Mouse (Mus musculus): ENCODE results near the gene Ptges3. TPM values are rescaled to one million over a fixed set of nuclear protein-coding genes. Genes with fewer than 3 reads are reported as not detected.
A peak's percentile ranks its signal among the peaks of the same experiment; 100 is the strongest.
"Not testable (repeated sequence)": the region's sequence is repeated elsewhere in the genome, so short reads cannot be mapped to it uniquely, and the experiment has no call there.

Ptges3 gene
- polyA plus RNA-seq, 1 experiment from 2014 or later = 461 TPM

DNA sequence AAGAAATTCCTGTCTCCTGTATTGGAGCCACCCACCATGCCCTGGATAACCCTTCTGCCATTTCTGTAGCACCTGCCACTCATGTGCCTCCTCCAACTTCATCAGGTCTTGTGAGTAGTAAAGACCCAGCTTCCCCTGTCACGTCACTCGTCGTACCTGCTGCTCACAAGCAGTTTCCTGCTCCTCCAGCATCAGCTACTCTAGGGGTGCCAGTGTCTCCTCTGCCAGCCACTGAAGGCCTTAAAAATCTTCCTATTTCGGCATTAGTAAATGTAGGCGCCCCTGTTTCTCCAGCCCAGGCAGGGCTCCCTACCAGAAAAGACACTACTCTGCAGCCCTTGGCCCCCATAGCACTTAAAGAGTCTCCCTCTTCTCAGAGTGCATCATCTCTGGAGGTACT is 18.5 kb upstream of the Ptges3 start:
- Histone ChIP-seq H3K4me3 (replicated peaks) (no peak overlapping the region), H3K27ac (replicated peaks) (no peak overlapping the region), H3K27me3 (no peaks in the 10 kb centered on the region), H3K9me3 (replicated peaks) (no peaks in the 10 kb centered on the region), H3K4me2 (replicated peaks) (no peak overlapping the region), H3K9ac (no peak overlapping the region), H3K4me1 (peaks cover 78% of the 10 kb centered on the region), H3K36me3 (peaks cover 63% of the 10 kb centered on the region)
- WGBS = 86% methylated on average over 5 of the region's 5 CpGs
- ATAC-seq (ENCODE audit: insufficient number of reproducible peaks, low FRiP score, low TSS enrichment, low read depth) = no peak

DNA sequence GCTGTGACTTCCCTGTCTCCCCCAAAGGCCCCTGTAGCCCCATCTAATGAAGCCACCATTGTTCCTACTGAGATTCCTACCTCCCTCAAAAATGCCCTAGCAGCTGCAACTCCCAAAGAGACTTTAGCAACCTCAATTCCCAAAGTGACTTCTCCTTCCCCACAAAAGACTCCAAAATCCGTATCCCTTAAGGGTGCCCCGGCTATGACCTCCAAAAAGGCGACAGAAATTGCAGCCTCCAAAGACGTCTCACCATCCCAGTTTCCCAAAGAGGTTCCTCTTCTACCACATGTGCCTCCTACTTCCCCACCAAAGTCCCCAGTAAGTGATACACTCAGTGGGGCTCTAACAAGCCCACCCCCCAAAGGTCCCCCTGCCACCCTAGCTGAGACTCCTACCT is 17.1 kb upstream of the Ptges3 start:
- ATAC-seq (ENCODE audit: insufficient number of reproducible peaks, low FRiP score, low TSS enrichment, low read depth) = no peak
- no peak overlapping the region for H3K9ac ChIP-seq
- WGBS = 54% methylated on average over 4 of the region's 4 CpGs
- no peak overlapping the region for H3K4me2 ChIP-seq (replicated peaks)
- no peak overlapping the region for H3K4me3 ChIP-seq (replicated peaks)
- no peaks in the 10 kb centered on the region for H3K9me3 ChIP-seq (replicated peaks)
- peaks cover 78% of the 10 kb centered on the region for H3K4me1 ChIP-seq
- H3K27ac ChIP-seq (replicated peaks) = no peak overlapping the region
- peaks cover 76% of the 10 kb centered on the region for H3K36me3 ChIP-seq
- no peaks in the 10 kb centered on the region for H3K27me3 ChIP-seq

DNA sequence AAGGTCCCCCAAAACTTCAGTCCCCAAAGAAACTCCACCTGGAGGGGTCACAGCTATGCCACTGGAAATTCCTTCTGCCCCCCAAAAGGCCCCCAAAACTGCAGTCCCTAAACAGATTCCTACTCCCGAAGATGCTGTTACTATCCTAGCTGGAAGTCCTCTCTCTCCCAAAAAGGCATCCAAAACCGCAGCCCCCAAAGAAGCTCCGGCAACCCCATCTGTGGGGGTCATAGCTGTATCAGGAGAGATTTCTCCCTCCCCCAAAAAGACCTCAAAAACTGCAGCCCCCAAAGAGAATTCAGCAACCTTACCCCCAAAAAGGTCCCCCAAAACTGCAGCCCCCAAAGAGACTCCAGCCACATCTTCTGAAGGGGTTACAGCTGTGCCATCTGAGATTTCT is 16.3 kb upstream of the Ptges3 start:
- peaks cover 71% of the 10 kb centered on the region for H3K4me1 ChIP-seq
- WGBS = 86% methylated on average over 3 of the region's 3 CpGs
- no peak for ATAC-seq (ENCODE audit: insufficient number of reproducible peaks, low FRiP score, low TSS enrichment, low read depth)

DNA sequence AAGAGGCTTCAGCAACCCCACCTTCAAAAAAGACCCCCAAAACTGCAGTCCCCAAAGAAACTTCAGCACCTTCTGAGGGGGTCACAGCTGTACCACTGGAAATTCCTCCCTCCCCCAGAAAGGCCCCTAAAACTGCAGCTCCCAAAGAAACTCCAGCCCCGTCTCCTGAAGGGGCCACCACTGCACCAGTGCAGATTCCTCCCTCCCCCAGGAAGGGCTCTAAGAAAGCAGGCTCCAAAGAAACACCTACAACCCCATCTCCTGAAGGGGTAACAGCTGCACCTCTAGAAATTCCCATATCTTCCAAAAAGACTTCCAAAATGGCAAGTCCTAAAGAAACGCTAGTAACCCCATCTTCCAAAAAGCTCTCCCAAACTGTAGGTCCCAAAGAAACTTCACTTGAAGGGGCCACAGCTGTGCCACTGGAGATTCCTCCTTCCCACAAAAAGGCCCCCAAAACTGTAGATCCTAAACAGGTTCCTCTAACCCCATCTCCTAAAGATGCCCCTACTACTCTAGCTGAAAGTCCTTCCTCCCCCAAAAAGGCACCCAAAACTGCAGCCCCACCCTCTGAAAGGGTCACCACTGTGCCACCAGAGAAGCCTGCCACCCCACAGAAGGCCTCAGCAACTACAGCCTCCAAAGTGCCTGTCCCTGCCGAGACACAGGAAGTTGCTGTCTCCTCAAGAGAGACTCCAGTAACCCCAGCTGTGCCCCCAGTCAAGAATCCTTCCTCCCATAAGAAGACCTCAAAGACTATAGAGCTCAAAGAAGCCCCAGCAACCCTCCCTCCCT is 15.5 kb upstream of the Ptges3 start:
- ATAC-seq (ENCODE audit: insufficient number of reproducible peaks, low FRiP score, low TSS enrichment, low read depth) = no peak
- H3K4me2 ChIP-seq (replicated peaks) = no peak overlapping the region
- no peak overlapping the region; the same call in 1 of the 2 replicates for H3K27ac ChIP-seq (replicated peaks)
- peaks cover 65% of the 10 kb centered on the region for H3K4me1 ChIP-seq
- peaks cover 89% of the 10 kb centered on the region for H3K36me3 ChIP-seq
- H3K27me3 ChIP-seq = no peaks in the 10 kb centered on the region
- H3K9me3 ChIP-seq (replicated peaks) = no peaks in the 10 kb centered on the region
- 59% methylated on average over 3 of the region's 3 CpGs for WGBS
- no peak overlapping the region for H3K9ac ChIP-seq
- H3K4me3 ChIP-seq (replicated peaks) = no peak overlapping the region

More for the DNA sequence above, 16.3 kb upstream of the Ptges3 start:
- Histone ChIP-seq H3K4me2 (replicated peaks) (no peak overlapping the region), H3K27ac (replicated peaks) (no peak overlapping the region), H3K9ac (no peak overlapping the region), H3K36me3 (peaks cover 82% of the 10 kb centered on the region), H3K4me3 (replicated peaks) (no peak overlapping the region), H3K27me3 (no peaks in the 10 kb centered on the region), H3K9me3 (replicated peaks) (no peaks in the 10 kb centered on the region)

DNA sequence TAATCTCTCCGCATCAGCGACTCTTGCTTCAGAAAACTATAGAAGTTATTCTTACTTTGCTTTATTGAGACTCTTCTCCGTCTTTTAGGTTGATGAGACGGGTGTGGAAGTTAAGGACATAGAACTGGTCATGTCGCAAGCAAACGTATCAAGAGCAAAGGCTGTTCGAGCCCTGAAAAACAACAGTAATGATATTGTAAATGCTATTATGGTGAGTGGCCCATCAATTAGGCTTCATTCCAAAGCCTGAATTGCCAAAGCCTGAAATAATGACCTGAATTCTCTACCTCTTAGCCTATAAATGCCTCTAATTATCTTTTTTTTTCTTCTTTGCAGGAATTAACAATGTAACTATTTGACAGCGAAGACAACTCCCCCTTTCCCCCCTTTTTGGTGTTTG is 10.6 kb upstream of the Ptges3 start:
- no peaks in the 10 kb centered on the region for H3K9me3 ChIP-seq (replicated peaks)
- no peak overlapping the region for H3K9ac ChIP-seq
- H3K4me1 ChIP-seq = peaks cover 19% of the 10 kb centered on the region
- H3K4me3 ChIP-seq (replicated peaks) = no peak overlapping the region
- H3K27me3 ChIP-seq = no peaks in the 10 kb centered on the region
- H3K4me2 ChIP-seq (replicated peaks) = no peak overlapping the region
- H3K27ac ChIP-seq (replicated peaks) = no peak overlapping the region
- peaks cover 72% of the 10 kb centered on the region for H3K36me3 ChIP-seq
- 95% methylated on average over 8 of the region's 8 CpGs for WGBS
- no peak for ATAC-seq (ENCODE audit: insufficient number of reproducible peaks, low FRiP score, low TSS enrichment, low read depth)

DNA sequence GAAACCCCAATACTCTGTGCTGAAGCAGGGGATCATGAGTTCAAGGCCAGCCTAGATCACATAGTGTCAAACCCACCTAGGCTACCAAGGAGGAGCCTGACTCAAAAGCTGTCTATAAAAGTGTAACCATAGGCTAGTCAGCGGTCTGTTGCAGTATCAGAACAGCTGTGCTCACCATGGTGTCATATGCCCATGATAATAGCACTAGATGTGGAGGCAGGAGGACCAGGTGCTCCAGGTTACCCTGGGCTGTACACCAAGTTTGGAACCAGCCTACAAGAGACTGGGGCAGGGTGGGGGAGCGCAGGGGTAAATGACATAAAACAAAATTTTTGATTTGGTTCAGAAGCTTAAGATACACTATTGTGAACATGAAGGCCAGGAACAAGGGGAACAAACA is 9.0 kb upstream of the Ptges3 start:
- Histone ChIP-seq H3K27me3 (no peaks in the 10 kb centered on the region), H3K27ac (replicated peaks) (no peak overlapping the region), H3K4me1 (peaks cover 3% of the 10 kb centered on the region; the same call in 1 of the 2 replicates), H3K9me3 (replicated peaks) (no peaks in the 10 kb centered on the region), H3K36me3 (peaks cover 57% of the 10 kb centered on the region), H3K4me2 (replicated peaks) (no peak overlapping the region), H3K9ac (no peak overlapping the region), H3K4me3 (replicated peaks) (no peak overlapping the region)
- no peak for ATAC-seq (ENCODE audit: insufficient number of reproducible peaks, low FRiP score, low TSS enrichment, low read depth)
- WGBS = 97% methylated on average over 2 of the region's 2 CpGs

DNA sequence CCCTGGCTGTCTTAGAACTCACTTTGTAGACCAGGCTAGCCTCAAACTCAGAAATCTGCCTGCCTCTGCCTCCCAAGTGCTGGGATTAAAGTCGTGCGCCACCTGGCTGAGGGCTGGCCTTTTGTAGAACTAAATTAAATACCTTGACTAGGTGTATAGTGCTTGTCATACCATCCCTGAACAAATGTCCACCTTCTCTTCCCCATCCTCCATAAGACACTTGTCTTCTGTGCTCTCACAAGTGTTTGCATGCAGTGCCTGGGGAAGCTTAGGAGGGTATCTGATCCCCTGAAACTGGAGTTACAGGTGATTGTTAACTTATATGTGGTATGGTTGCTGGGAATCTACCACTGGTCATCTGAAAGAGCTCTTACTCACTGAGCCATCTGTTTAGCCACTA is 8.4 kb upstream of the Ptges3 start:
- no peaks in the 10 kb centered on the region for H3K27me3 ChIP-seq
- H3K4me2 ChIP-seq (replicated peaks) = no peak overlapping the region
- no peak overlapping the region for H3K4me3 ChIP-seq (replicated peaks)
- no peak overlapping the region for H3K9ac ChIP-seq
- no peak overlapping the region for H3K27ac ChIP-seq (replicated peaks)
- H3K9me3 ChIP-seq (replicated peaks) = no peaks in the 10 kb centered on the region
- H3K4me1 ChIP-seq = no peaks in the 10 kb centered on the region
- no peak for ATAC-seq (ENCODE audit: insufficient number of reproducible peaks, low FRiP score, low TSS enrichment, low read depth)
- H3K36me3 ChIP-seq = peaks cover 52% of the 10 kb centered on the region
- 87% methylated on average over 2 of the region's 2 CpGs for WGBS

DNA sequence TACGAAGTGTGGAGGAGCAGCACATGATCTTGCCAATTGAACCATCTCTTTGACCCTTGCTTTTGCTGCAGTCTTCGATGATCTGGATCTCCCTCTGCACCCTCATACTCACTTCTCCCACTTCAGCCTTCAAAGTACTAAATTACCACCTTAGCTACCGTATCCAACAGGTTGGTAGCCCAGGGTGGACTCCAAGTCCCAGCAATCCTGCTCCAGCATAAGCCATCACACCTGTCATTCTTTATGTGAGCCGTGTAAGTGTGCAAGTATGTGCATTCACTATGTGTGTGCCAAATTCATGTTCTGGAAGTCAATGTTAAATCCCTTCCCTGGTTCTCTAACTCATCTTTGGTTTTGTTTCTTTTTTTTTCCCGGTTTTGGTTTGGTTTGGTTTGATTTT is 7.2 kb upstream of the Ptges3 start:
- no peaks in the 10 kb centered on the region for H3K9me3 ChIP-seq (replicated peaks)
- H3K4me3 ChIP-seq (replicated peaks) = no peak overlapping the region
- no peak overlapping the region for H3K27ac ChIP-seq (replicated peaks)
- no peaks in the 10 kb centered on the region for H3K4me1 ChIP-seq
- ATAC-seq (ENCODE audit: insufficient number of reproducible peaks, low FRiP score, low TSS enrichment, low read depth) = no peak
- H3K36me3 ChIP-seq = peaks cover 39% of the 10 kb centered on the region
- no peak overlapping the region for H3K9ac ChIP-seq
- no peak overlapping the region for H3K4me2 ChIP-seq (replicated peaks)
- 93% methylated on average over 5 of the region's 5 CpGs for whole genome bisulfite sequencing
- no peaks in the 10 kb centered on the region for H3K27me3 ChIP-seq

DNA sequence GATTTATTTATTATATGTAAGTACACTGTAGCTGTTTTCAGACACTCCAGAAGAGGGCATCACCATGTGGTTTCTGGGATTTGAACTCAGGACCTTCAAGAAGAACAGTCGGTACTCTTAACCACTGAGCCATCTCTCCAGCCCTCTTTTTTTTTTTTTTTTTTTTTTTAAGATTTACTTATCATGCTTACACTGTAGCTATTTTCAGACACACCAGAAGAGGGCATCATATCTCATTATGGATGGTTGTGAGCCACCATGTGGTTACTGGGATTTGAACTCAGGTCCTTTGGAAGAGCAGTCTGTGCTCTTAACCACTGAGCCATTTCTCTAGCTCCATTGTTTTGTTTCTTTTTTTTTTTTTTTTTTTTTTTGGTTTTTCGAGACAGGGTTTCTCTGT is 6.6 kb upstream of the Ptges3 start:
- H3K9ac ChIP-seq; H3K4me3 ChIP-seq (replicated peaks); ATAC-seq (ENCODE audit: insufficient number of reproducible peaks, low FRiP score, low TSS enrichment, low read depth); H3K9me3 ChIP-seq (replicated peaks); H3K4me2 ChIP-seq (replicated peaks); H3K4me1 ChIP-seq; H3K27ac ChIP-seq (replicated peaks); H3K27me3 ChIP-seq: not testable (repeated sequence)
- WGBS = 100% methylated on average over 1 of the region's 2 CpGs
- H3K36me3 ChIP-seq = peaks cover 35% of the 10 kb centered on the region

DNA sequence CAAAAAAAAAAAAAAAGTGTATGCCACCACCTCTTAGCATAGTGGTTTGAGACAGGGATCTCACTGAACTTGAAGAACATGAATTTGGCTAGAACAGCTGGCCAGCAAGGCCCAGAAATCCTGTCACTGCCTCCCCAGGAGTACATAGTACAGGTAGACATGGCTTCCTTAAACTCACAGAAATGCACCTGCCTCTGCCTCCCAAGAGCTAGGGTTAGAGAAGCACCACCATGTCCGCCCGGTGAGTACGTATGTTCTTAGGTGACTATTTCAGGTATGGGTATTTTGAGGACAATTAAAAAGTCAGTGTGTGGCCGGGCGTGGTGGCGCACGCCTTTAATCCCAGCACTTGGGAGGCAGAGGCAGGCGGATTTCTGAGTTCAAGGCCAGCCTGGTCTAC is 5.8 kb upstream of the Ptges3 start:
- ATAC-seq (ENCODE audit: insufficient number of reproducible peaks, low FRiP score, low TSS enrichment, low read depth) = no peak
- Histone ChIP-seq H3K4me2 (replicated peaks) (no peak overlapping the region), H3K27ac (replicated peaks) (no peak overlapping the region), H3K9me3 (replicated peaks) (no peaks in the 10 kb centered on the region), H3K4me1 (peaks cover 4% of the 10 kb centered on the region), H3K4me3 (replicated peaks) (no peak overlapping the region), H3K9ac (no peak overlapping the region), H3K27me3 (no peaks in the 10 kb centered on the region), H3K36me3 (peaks cover 28% of the 10 kb centered on the region)
- WGBS = 92% methylated on average over 8 of the region's 8 CpGs

DNA sequence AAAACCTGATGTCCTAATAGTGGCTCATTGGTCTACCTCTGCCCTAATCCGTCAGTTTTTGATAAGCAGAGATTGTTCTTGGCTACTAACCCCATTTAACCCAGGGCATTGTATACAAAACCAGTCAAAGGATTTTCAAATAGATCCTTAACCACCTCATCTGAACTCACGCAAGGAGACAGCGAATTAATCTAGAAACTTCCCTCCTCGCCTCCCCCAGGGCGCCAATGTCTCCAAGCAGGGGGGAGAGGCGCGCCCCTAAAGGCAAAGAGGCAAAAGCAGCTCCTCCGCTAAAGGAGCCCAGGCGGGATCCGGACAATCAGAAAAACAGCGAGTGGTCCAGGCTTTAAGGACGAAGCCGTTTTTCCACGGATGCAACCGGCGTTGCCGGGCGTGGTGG is 570 bp upstream of the Ptges3 start:
- peak overlapping the region; percentile 86 for H3K4me3 ChIP-seq (replicated peaks)
- peaks cover 22% of the 10 kb centered on the region for H3K4me1 ChIP-seq
- under 1% methylated on average over 18 of the region's 18 CpGs for WGBS
- H3K36me3 ChIP-seq = peaks cover 11% of the 10 kb centered on the region
- H3K9me3 ChIP-seq (replicated peaks) = no peaks in the 10 kb centered on the region
- H3K27me3 ChIP-seq = no peaks in the 10 kb centered on the region
- H3K27ac ChIP-seq (replicated peaks) = peak overlapping the region; percentile 97
- peak; percentile 21 for ATAC-seq (ENCODE audit: insufficient number of reproducible peaks, low FRiP score, low TSS enrichment, low read depth)
- peak overlapping the region; percentile 78 for H3K4me2 ChIP-seq (replicated peaks)
- H3K9ac ChIP-seq = peak overlapping the region; percentile 91

All from embryonic facial prominence, embryonic 15.5 days (tissue).